Mouse (Mus musculus) bone marrow, adult 2 months (tissue): Measurements from ENCODE around the gene Usp2. TPM values are rescaled to one million over a fixed set of nuclear protein-coding genes. Genes with fewer than 3 reads are reported as not detected.

Experiments used
- H3K27ac ChIP-seq: fragments of 200-500 bp; 2 replicates; pipeline ENCODE4 v1.5.1; 2012; ENCODE audit warnings: low read depth, mild to moderate bottlenecking, control low read depth, inconsistent platforms, low read length; ENCODE audit not compliant: control insufficient read depth, poor library complexity, insufficient read depth
- H3K4me1 ChIP-seq: fragments of 200-500 bp; 2 replicates; pipeline ENCODE4 v1.6.1; 2011; ENCODE audit warnings: low read length; ENCODE audit not compliant: control insufficient read depth, insufficient read depth
- H3K4me3 ChIP-seq: fragments of 200-500 bp; replicated peaks from 2 replicates; pipeline ENCODE3; 2011; ENCODE audit warnings: mild to moderate bottlenecking, low read depth, low read length, control low read depth; ENCODE audit not compliant: control insufficient read depth
- CTCF ChIP-seq: fragments of 200-500 bp; IDR thresholded peaks from 2 replicates; pipeline ENCODE4 v1.5.1; 2011; ENCODE audit warnings: low read length, control low read depth; ENCODE audit not compliant: control insufficient read depth, insufficient read depth
- POLR2A ChIP-seq: fragments of 200-500 bp; IDR thresholded peaks from 2 replicates; pipeline ENCODE4 v1.6.1; 2011; ENCODE audit warnings: low read depth, mild to moderate bottlenecking, control low read depth, low read length, borderline replicate concordance; ENCODE audit not compliant: control insufficient read depth
- whole genome bisulfite sequencing: fragments of 180-500 bp; shearing (Covaris S2); methylation state at CpG from one replicate; pipeline ENCODE4 v1.1.7; 2018; 5-methylcytosine and 5-hydroxymethylcytosine counted together
- polyA plus RNA-seq: library from polyadenylated mRNA; stranded (reverse); fragments of >200 nt; gene quantifications from 2 replicates; pipeline ENCODE4 v1.2.4, GENCODE M21; 2011; ENCODE audit warnings: low replicate concordance; ENCODE audit not compliant: missing spikeins, insufficient read depth, insufficient read length

The Usp2 gene
- polyA plus RNA-seq, 1 experiment, result 2.6 TPM

- no peak overlapping the region for H3K4me3 ChIP-seq
- H3K4me1 ChIP-seq, result no peaks in the 10 kb centered on the region; the same call in 1 of the 2 replicates
- H3K27ac ChIP-seq, result peak overlapping the region; percentile 44; the same call in 1 of the 2 replicates
- peak; percentile 90 for TF ChIP-seq CTCF
- no peak for TF ChIP-seq POLR2A
- 36% methylated on average over 18 of the region's 18 CpGs for WGBS
Measured at GRCm38 (mm10) chr9:44125546-44126428, 59.0 kb downstream of the Usp2 start.

GRCm38 (mm10) chr9:44126746-44127145 is 59.9 kb downstream of the Usp2 start:
- Histone ChIP-seq H3K4me3 (no peak overlapping the region), H3K27ac (peak overlapping the region; percentile 79), H3K4me1 (no peaks in the 10 kb centered on the region; the same call in 1 of the 2 replicates)
- WGBS, result 43% methylated on average over 3 of the region's 3 CpGs
- no peak for TF ChIP-seq POLR2A
- TF ChIP-seq CTCF, result no peak

DNA sequence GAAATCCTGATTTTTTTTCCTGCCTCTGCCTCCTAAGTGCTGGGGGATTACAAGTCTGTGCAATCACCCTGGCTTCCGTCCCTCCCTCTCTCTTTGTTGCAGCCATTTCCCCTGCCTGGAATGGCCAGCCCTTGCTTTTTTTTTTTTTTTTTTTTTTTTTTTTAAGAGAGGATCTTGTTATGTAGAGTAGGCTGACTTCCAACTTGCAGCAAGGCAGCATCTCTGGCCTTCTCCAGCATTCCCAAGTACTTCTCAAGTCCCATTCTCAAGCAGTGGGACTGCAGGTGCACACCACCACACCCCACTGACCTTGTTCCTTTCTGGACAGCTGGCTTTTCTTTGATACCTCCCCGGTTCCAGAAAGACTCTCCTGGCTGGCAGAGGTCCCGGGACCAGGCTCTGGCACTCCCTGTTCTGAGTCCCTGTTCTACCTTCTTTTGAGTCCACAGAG is 60.6 kb downstream of the Usp2 start:
- TF ChIP-seq CTCF (no peak), POLR2A (no peak)
- Histone ChIP-seq H3K4me3 (no peak overlapping the region), H3K27ac (peak overlapping the region; percentile 62; the same call in 1 of the 2 replicates), H3K4me1 (no peaks in the 10 kb centered on the region; the same call in 1 of the 2 replicates)
- 55% methylated on average over 3 of the region's 3 CpGs for WGBS

DNA sequence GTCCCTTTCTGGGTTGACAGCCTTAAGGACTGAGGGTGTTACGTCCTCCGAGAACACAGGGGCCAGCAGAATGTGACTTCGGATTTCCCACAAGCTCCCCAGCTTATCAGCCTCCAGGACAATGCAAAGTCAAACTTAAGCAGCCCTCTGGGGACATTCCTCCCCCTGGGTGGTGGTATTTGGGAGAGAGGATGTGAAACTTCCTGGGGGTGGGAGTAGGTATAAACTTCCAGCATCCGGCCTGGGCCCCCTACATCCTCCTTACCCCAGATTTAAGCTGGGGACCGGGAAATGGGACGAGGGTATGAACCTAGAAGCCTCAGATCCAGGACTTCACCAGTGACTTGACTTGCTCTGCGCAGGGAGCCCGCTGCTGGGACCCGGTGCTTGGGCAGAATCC is 62.8 kb downstream of the Usp2 start:
- Histone ChIP-seq H3K27ac (peak overlapping the region; percentile 12; the same call in 1 of the 2 replicates), H3K4me1 (no peaks in the 10 kb centered on the region; the same call in 1 of the 2 replicates), H3K4me3 (peak overlapping the region; percentile 1)
- TF ChIP-seq CTCF (no peak), POLR2A (no peak)
- 16% methylated on average over 9 of the region's 9 CpGs for WGBS

DNA sequence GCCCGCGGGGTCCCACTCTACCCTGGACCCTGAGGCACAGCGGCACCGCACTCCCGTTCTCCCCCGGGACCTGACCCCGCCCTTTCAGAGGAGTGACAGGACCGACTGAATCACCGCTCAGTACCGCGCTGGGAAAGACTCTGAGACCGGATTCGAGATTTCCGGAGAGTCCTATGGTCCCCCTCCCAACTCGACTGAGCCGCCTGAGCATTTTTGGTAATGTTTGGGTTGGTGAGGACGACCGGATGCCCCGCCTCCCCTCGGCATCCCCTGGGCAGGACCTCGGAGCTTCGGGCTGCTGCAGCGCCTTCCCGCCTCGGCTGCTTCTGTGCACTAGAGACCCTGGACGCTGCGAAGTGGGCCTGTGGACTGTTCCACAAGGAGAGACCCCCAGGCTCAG is 63.2 kb downstream of the Usp2 start:
- TF ChIP-seq POLR2A (no peak), CTCF (no peak)
- Histone ChIP-seq H3K27ac (peak overlapping the region; percentile 12; the same call in 1 of the 2 replicates), H3K4me3 (peak overlapping the region; percentile 1), H3K4me1 (no peaks in the 10 kb centered on the region; the same call in 1 of the 2 replicates)
- WGBS, result under 1% methylated on average over 27 of the region's 27 CpGs

DNA sequence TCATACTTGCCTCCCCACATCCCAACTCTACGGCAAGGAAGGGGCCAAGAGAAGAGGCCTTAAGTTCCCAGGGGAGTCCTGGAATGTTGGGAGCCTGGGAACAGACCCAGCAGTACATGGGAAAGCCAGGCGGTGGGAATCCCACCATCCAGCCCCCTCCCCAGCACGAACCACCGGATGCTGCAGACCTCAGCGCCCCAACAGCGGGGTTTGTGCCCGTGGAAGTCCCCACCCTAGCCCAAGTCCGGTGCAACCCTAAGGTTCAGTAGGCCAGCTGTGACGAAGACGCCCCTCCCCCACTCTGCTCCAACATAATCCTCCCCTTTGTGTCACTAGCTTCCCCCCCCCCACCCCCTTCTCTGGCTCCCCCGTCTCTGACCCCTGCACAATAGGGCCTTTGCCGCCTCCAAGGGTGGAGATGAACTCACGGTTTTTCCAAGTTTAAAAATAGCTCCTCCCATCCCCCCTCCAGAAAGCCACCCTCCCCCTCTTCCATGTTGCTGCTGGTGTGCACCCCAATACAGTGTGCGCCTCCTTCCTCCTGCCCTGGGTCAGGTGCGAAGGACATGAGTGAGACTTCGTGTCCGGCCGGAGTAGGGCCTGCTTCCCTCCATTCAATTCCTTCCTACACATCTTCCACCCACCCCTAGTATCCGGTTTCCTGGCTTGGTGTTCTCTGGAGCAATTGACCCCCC is 63.9 kb downstream of the Usp2 start:
- Histone ChIP-seq H3K4me3 (no peak overlapping the region), H3K27ac (no peak overlapping the region)

GRCm38 (mm10) chr9:44131276-44131590 is 64.4 kb downstream of the Usp2 start:
- H3K4me1 ChIP-seq, result no peaks in the 10 kb centered on the region; the same call in 1 of the 2 replicates
- H3K4me3 ChIP-seq, result no peak overlapping the region
- TF ChIP-seq POLR2A, result no peak
- TF ChIP-seq CTCF, result no peak
- H3K27ac ChIP-seq, result no peak overlapping the region
- WGBS, result 45% methylated on average over 7 of the region's 7 CpGs

More for the DNA sequence above, 63.9 kb downstream of the Usp2 start:
- TF ChIP-seq POLR2A (no peak), CTCF (no peak)
- WGBS, result 25% methylated on average over 19 of the region's 19 CpGs
- H3K4me1 ChIP-seq, result no peaks in the 10 kb centered on the region; the same call in 1 of the 2 replicates

DNA sequence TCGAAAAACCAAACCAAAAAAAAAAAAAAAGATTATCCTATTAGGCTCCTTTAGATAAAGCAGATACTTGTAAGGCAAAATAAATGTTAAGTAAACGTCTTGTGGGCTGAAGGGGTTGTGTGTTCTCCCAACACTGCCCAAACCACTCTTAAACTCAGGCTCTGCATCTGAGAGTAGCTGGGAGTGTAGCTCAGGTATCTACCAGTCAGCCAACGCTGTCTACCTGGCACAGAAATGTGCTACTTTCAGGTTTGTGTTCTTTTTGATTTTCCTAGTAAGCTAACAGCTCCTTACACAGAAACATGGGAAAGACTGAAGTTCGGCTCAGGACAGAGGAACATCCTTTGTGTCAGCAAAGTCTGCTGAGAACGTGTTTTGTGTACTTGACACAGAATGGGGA is 65.4 kb downstream of the Usp2 start:
- Histone ChIP-seq H3K4me1 (no peaks in the 10 kb centered on the region; the same call in 1 of the 2 replicates), H3K4me3 (no peak overlapping the region), H3K27ac (no peak overlapping the region)
- no peak for TF ChIP-seq CTCF
- TF ChIP-seq POLR2A, result no peak
- 70% methylated on average over 5 of the region's 5 CpGs for WGBS
